Mouse (Mus musculus) ES-E14 (cell line): ENCODE measurements at regions not wholly inside any gene's neighbourhood (a gene's known extent, or its start where the extent isn't known, plus 50 kb on each side); places are given as distances from the start of the nearest gene placed in this dataset.

Experiments used
- DNase-seq: peaks from one replicate; pipeline ENCODE4 v3.0.0-alpha.2; 2013; ENCODE audit warnings: low read depth, low spot score
- H3K27ac ChIP-seq: 2 replicates; pipeline ENCODE4 v1.5.1; 2012; ENCODE audit warnings: low read depth, mild to moderate bottlenecking, low read length, moderate library complexity, mixed read lengths; ENCODE audit not compliant: poor library complexity, insufficient read depth, severe bottlenecking
- H3K36me3 ChIP-seq: 2 replicates; pipeline ENCODE4 v1.6.1; 2012; ENCODE audit warnings: mild to moderate bottlenecking, low read length, moderate library complexity, mixed read lengths; ENCODE audit not compliant: control insufficient read depth, poor library complexity, insufficient read depth, severe bottlenecking
- H3K4me1 ChIP-seq, 2 experiments: fragments of 150-350 bp in 1 of 2; sonication (generic) in 1 of 2; 2 replicates each; pipeline ENCODE4 v1.6.1; 2012; ENCODE audit warnings: low read length in 2 of 2, mild to moderate bottlenecking in 1 of 2, mixed read lengths in 1 of 2; ENCODE audit not compliant: control insufficient read depth in 2 of 2, insufficient read depth in 2 of 2, poor library complexity in 1 of 2
- H3K4me3 ChIP-seq, 2 experiments: fragments of 150-350 bp in 1 of 2; sonication (generic) in 1 of 2; 2 replicates each; pipeline ENCODE4 v1.5.1; 2012; ENCODE audit warnings: low read length in 2 of 2, low read depth in 1 of 2, mild to moderate bottlenecking in 1 of 2, mixed read lengths in 1 of 2; ENCODE audit not compliant: insufficient read depth in 1 of 2, poor library complexity in 1 of 2, severe bottlenecking in 1 of 2
- H3K9ac ChIP-seq: 2 replicates; pipeline ENCODE4 v1.6.1; 2012; ENCODE audit warnings: low read depth, mild to moderate bottlenecking, low read length, mixed read lengths; ENCODE audit not compliant: poor library complexity, insufficient read depth, severe bottlenecking
- H3K9me3 ChIP-seq: fragments of 150-350 bp; sonication (generic); 2 replicates; pipeline ENCODE4 v1.6.1; 2012; ENCODE audit warnings: low read depth, mild to moderate bottlenecking, low read length; ENCODE audit not compliant: control insufficient read depth, insufficient read depth
- CHD2 ChIP-seq: IDR thresholded peaks from 2 replicates; pipeline ENCODE4 v1.6.1; 2014; ENCODE audit warnings: mild to moderate bottlenecking, low read depth, low read length, inconsistent platforms
- HCFC1 ChIP-seq: IDR thresholded peaks from 2 replicates; pipeline ENCODE4 v1.6.1; 2012; ENCODE audit warnings: low read length, inconsistent platforms, borderline replicate concordance; ENCODE audit not compliant: insufficient read depth
- MAFK ChIP-seq: IDR thresholded peaks from 2 replicates; pipeline ENCODE4 v1.6.1; 2014; ENCODE audit warnings: mild to moderate bottlenecking, low read depth, low read length, inconsistent platforms; ENCODE audit not compliant: insufficient read depth
- ZC3H11A ChIP-seq: IDR thresholded peaks from 2 replicates; pipeline ENCODE4 v1.6.1; 2012; ENCODE audit warnings: low read depth, mild to moderate bottlenecking, inconsistent platforms, low read length, borderline replicate concordance
- ZNF384 ChIP-seq: IDR thresholded peaks from 2 replicates; pipeline ENCODE4 v1.6.1; 2012; ENCODE audit warnings: low read depth, low read length, inconsistent platforms
- in situ Hi-C, 2 experiments: fragments of 600-800 bp; cut with MboI; formaldehyde crosslinking; loops; one replicate each; pipeline ENCODE4 v1.15.1; 2025; ENCODE audit warnings: low sequenced_read_pairs in 2 of 2, inconsistent platforms in 1 of 2; ENCODE audit not compliant: unreplicated experiment in 2 of 2

- Histone ChIP-seq H3K27ac (no peak overlapping the region), H3K4me3 (no peak overlapping the region), H3K36me3 (no peaks in the 10 kb centered on the region), H3K9me3 (no peaks in the 10 kb centered on the region), H3K9ac (no peak overlapping the region), H3K4me1 (peaks cover 0 to 4% of the 10 kb centered on the region in 2 experiments; a peak in 1 of 4 replicates)
- TF ChIP-seq ZC3H11A (no peak), HCFC1 (no peak), ZNF384 (no peak), CHD2 (no peak), MAFK (no peak)
- DNase-seq: no peak
- in situ Hi-C loops: no loop called here
Measured at GRCm38 (mm10) chr13:43975801-43976200, 191.2 kb downstream of the Cd83 start.

GRCm38 (mm10) chr13:43976676-43977075 is 192.1 kb downstream of the Cd83 start:
- Histone ChIP-seq H3K9me3 (no peaks in the 10 kb centered on the region), H3K4me1 (peaks cover 0 to 4% of the 10 kb centered on the region in 2 experiments; a peak in 1 of 4 replicates), H3K9ac (no peak overlapping the region), H3K27ac (no peak overlapping the region), H3K4me3 (no peak overlapping the region), H3K36me3 (no peaks in the 10 kb centered on the region)
- TF ChIP-seq MAFK: no peak
- TF ChIP-seq ZC3H11A: no peak
- TF ChIP-seq ZNF384: no peak
- no peak for TF ChIP-seq CHD2
- TF ChIP-seq HCFC1: no peak
- in situ Hi-C loops: no loop called here
- DNase-seq: no peak

DNA sequence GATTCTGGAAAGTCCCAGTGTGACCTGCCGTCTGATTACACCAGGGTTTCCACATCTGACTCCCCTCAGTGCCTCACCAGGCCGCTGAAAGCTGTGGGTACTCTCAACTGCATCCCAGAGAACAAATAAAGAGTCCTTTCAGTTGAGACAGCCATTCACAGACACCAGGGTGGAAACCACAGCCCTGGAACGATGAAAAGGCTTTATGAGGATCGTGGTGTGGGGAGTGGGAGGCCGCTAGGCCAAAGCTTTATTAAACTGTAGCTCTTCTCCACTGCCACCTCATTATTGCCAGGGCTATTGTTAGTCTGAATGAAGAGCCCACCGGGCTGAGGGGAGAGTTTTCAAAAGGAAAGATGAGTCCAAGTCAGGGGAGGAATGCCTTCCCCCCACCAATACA is 202.8 kb downstream of the Cd83 start:
- Histone ChIP-seq H3K4me3 (no peak overlapping the region), H3K36me3 (no peaks in the 10 kb centered on the region), H3K9ac (no peak overlapping the region), H3K27ac (no peak overlapping the region), H3K4me1 (no peaks in the 10 kb centered on the region), H3K9me3 (no peaks in the 10 kb centered on the region)
- in situ Hi-C loops: no loop called here
- no peak for DNase-seq
- TF ChIP-seq CHD2: no peak

DNA sequence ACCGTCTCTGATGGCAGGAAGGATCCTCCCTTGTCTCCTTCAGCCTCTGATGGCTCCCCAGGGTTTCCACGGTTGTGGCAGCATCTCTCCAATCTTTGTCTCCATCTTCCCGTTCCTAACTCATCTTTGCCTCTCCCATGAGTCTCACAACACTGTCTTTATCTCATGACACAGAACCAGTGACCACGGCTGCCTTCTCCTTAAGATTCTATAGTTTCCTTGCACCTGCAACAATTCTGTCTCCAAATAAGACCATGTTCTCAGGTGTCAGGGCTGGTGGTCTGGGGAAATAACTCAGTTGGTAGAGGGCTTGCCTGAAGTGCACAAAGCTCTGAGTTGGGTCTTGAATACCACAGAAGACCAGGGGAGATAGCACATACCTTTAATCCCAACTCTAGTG is 203.8 kb downstream of the Cd83 start:
- H3K4me3 ChIP-seq: no peak overlapping the region
- H3K4me1 ChIP-seq: no peaks in the 10 kb centered on the region
- no peaks in the 10 kb centered on the region for H3K36me3 ChIP-seq
- TF ChIP-seq ZC3H11A (no peak), ZNF384 (no peak), CHD2 (no peak), HCFC1 (no peak), MAFK (no peak)
- H3K9me3 ChIP-seq: no peaks in the 10 kb centered on the region
- DNase-seq: no peak
- in situ Hi-C loops: no loop called here
- no peak overlapping the region for H3K9ac ChIP-seq
- no peak overlapping the region for H3K27ac ChIP-seq

DNA sequence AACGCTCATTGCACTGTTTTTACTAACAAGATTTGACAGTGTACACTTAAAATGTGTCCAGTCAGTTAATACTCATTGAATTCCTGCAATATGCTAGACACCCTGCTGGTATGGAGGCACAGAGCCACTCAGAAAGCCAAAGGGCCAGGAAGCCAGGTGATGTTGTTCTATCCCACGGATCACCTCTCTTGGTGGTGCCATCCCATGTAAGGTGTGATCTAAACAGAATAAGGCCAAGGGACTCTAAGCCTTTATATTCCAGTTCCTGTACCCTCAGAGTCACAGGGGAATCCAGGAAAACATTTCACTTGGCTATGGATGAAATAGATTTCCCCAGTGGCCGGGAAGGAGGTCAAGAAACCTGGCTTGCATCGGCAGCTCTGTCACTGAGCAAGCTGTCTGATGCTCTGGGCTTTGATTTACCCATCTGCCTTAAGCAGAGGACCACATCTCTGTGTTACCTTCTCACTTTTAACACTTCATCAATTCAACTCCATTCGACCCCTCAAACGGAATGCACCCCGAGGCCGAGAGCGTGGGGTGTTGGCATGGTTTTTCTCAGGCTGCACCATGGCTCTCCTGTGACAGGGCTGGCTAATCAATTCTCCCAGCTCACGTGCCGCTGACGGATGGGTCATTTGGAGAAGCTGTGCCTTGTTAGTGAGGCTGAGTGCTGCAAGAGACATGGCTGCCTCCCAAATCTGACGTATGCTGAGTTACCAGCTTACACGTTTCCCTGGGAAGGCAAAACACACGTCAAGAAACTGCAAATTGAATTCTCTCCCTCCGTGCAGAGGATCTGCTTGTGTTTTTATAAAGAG is 205.9 kb downstream of the Cd83 start:
- TF ChIP-seq MAFK: no peak
- no peak for TF ChIP-seq ZNF384
- TF ChIP-seq CHD2: no peak
- TF ChIP-seq ZC3H11A: no peak
- TF ChIP-seq HCFC1: no peak
- no peaks in the 10 kb centered on the region for H3K9me3 ChIP-seq
- no peak overlapping the region for H3K27ac ChIP-seq
- H3K4me1 ChIP-seq: no peaks in the 10 kb centered on the region
- H3K4me3 ChIP-seq: no peak overlapping the region
- in situ Hi-C loops: no loop called here
- no peak overlapping the region for H3K9ac ChIP-seq
- no peak for DNase-seq
- H3K36me3 ChIP-seq: no peaks in the 10 kb centered on the region
